Mouse (Mus musculus) cerebellum, adult 2 months (tissue): Measurements from ENCODE around the gene Fam78a.

Experiments
- CTCF ChIP-seq: fragments of 200-500 bp; IDR thresholded peaks from 2 replicates; pipeline ENCODE4 v1.5.1; 2011; ENCODE audit warnings: low read depth, mild to moderate bottlenecking, control low read depth, low read length, moderate library complexity, borderline replicate concordance; ENCODE audit not compliant: insufficient read depth
- POLR2A ChIP-seq: fragments of 200-500 bp; IDR thresholded peaks from 2 replicates; pipeline ENCODE4 v1.6.1; 2011; ENCODE audit warnings: low read length, control low read depth, borderline replicate concordance; ENCODE audit not compliant: insufficient read depth

DNA sequence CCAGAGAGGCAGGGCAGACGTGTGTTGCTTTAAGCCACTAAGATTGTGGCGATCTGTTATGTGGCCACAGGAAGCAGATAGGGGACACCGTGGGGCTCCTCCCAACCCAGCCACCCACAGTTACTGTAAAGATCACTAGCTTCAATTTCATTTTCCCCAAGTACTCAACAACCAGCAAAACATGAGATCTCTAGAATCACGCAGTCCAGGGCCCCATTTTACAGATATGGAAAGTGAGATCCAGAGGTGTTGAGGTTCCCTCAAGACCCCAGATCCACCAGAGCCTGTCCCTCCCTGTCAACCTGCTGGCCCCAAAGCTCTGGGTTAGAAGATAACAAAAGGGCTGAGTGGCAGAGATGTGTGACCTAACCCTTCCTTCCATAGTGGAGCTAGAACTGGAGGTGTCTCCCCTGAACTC, 31.2 kb upstream of the Fam78a start:
- TF ChIP-seq CTCF (no peak), POLR2A (no peak)
